Mouse (Mus musculus) erythroblast, embryonic 14.5 days (primary cell): ENCODE data around the gene Slf2.

Experiments used
- GATA1 ChIP-seq: IDR thresholded peaks from 2 replicates; pipeline ENCODE4 v1.6.1; 2012; ENCODE audit warnings: low read length, inconsistent platforms, mixed read lengths
- TAL1 ChIP-seq: IDR thresholded peaks from 3 replicates; pipeline ENCODE4 v1.6.1; 2012; ENCODE audit warnings: low read length, inconsistent platforms, mixed read lengths

DNA sequence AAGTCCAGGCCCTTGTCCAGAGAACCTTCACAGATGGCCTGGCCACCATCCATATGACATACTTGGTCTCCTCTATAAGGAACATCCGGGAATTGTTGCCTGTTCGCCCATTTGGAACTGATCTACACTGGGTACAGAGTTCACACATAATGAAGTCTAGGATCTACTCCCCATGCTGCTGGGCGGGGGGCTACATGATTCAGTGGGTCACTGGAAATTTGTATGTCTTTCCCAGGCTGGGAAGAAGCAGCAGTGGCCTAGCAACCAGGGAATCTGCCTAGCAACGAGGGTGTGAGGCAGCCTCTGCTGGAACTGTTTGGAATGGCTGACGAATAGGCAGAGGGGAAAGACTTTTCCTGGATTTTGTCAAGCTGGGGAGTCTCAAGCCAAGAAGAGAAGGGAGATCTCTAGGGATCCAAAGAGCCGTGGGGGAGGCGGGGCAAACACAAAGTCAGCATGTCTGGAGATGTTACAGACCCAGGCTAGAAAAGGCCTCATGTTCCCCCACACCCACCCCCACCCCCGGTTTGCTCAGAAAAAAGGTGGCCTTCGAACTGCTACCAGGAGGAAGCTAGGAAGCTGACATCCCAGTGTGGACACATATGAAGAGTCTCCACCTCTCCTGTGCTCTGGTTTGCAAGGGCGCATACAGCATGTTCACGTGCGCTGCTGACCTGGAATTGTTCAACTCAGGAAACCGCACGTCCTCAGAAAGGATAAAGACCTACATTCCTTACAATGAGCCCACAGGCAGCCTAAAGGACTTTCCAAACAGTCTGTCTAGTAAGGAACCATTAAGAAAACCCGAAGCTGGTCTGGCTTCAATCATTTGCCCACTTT lies 22.9 kb upstream of the Slf2 start:
- no peak for TF ChIP-seq GATA1
- no peak for TF ChIP-seq TAL1
